Mouse (Mus musculus) embryonic facial prominence, embryonic 14.5 days (tissue): ENCODE data around the gene Slc35b2. TPM values are rescaled to one million over a fixed set of nuclear protein-coding genes. Genes with fewer than 3 reads are reported as not detected.

Experiments
- ATAC-seq: fragments of 200-750 bp; cut with Nextera tagmentation; 2 replicates; pipeline ENCODE4 v1.8.0; 2017; ENCODE audit warnings: low read depth, moderate number of reproducible peaks, moderate TSS enrichment
- DNase-seq: peaks from one replicate; pipeline ENCODE4 v3.0.0-alpha.2; 2015; ENCODE audit warnings: low spot score
- H3K27ac ChIP-seq: fragments of 300-500 bp; sonication (generic); replicated peaks from 2 replicates; pipeline ENCODE4 v1.5.1; 2014; ENCODE audit warnings: low read depth, mild to moderate bottlenecking, low read length, moderate library complexity
- H3K27me3 ChIP-seq: fragments of 300-500 bp; sonication (generic); replicated peaks from 2 replicates; pipeline ENCODE4 v1.6.1; 2014; ENCODE audit warnings: low read length; ENCODE audit not compliant: control insufficient read depth, insufficient read depth
- H3K36me3 ChIP-seq: fragments of 300-500 bp; sonication (generic); 2 replicates; pipeline ENCODE4 v1.6.1; 2014; ENCODE audit warnings: low read length, mixed read lengths; ENCODE audit not compliant: control insufficient read depth, insufficient read depth
- H3K4me1 ChIP-seq: fragments of 300-500 bp; sonication (generic); 2 replicates; pipeline ENCODE4 v1.6.1; 2014; ENCODE audit warnings: antibody characterized with exemption, low read length; ENCODE audit not compliant: control insufficient read depth, insufficient read depth
- H3K4me2 ChIP-seq: fragments of 300-500 bp; sonication (generic); 2 replicates; pipeline ENCODE4 v1.6.1; 2014; ENCODE audit warnings: low read depth, mild to moderate bottlenecking, low read length, moderate library complexity, mixed read lengths
- H3K4me3 ChIP-seq: fragments of 300-500 bp; sonication (generic); 2 replicates; pipeline ENCODE4 v1.5.1; 2014; ENCODE audit warnings: low read depth, mild to moderate bottlenecking, low read length
- H3K9ac ChIP-seq: fragments of 300-500 bp; sonication (generic); 2 replicates; pipeline ENCODE4 v1.6.1; 2014; ENCODE audit warnings: low read depth, mild to moderate bottlenecking, low read length, moderate library complexity, mixed read lengths
- H3K9me3 ChIP-seq: fragments of 300-500 bp; sonication (generic); 2 replicates; pipeline ENCODE4 v1.6.1; 2016; ENCODE audit warnings: low read length; ENCODE audit not compliant: control insufficient read depth
- WGBS: fragments of 180-500 bp; shearing (Covaris S2); extraction: QIAGEN DNeasy Blood & Tissue Kit; methylation state at CpG from one replicate; pipeline ENCODE4 v1.1.7; 2014; 5-methylcytosine and 5-hydroxymethylcytosine counted together
- polyA plus RNA-seq: library from polyadenylated mRNA; unstranded; fragments of >200 nt; fragmentation: Nextera tagmentation; extraction: Ambion mirVana; gene quantifications from 2 replicates; pipeline ENCODE4 v1.2.1, GENCODE M21; 2014

Slc35b2 gene
- polyA plus RNA-seq, 1 experiment from 2014 or later = 139 TPM

- H3K4me2 ChIP-seq = peak overlapping the region; percentile 64; the same call in 1 of the 2 replicates
Measured at GRCm38 (mm10) chr17:45600267-45600666, 36.6 kb downstream of the Slc35b2 start.

GRCm38 (mm10) chr17:45601325-45601724 lies 37.7 kb downstream of the Slc35b2 start:
- no peak overlapping the region for H3K4me3 ChIP-seq
- ATAC-seq = no peak
- H3K9me3 ChIP-seq = no peaks in the 10 kb centered on the region
- H3K27ac ChIP-seq = no peak overlapping the region; the same call in 1 of the 2 replicates
- peaks cover 19% of the 10 kb centered on the region for H3K4me1 ChIP-seq
- no peak for DNase-seq
- H3K9ac ChIP-seq = peak overlapping the region; percentile 51
- H3K36me3 ChIP-seq = no peaks in the 10 kb centered on the region
- 24% methylated on average over 22 of the region's 22 CpGs for WGBS
- peaks cover 28% of the 10 kb centered on the region for H3K27me3 ChIP-seq
- 0 out of 2 replicates have a peak overlapping the region, but pooled peaks have one; percentile 12 for H3K4me2 ChIP-seq

More at GRCm38 (mm10) chr17:45600267-45600666, 36.6 kb downstream of the Slc35b2 start:
- H3K27me3 ChIP-seq = peaks cover 28% of the 10 kb centered on the region
- H3K4me1 ChIP-seq = peaks cover 21% of the 10 kb centered on the region
- no peaks in the 10 kb centered on the region for H3K36me3 ChIP-seq
- no peaks in the 10 kb centered on the region for H3K9me3 ChIP-seq
- H3K9ac ChIP-seq = no peak overlapping the region; the same call in 1 of the 2 replicates
- peak overlapping the region; percentile 34; the same call in 1 of the 2 replicates for H3K4me3 ChIP-seq
- no peak for ATAC-seq
- no peak for DNase-seq
- WGBS = 43% methylated on average over 8 of the region's 8 CpGs
- no peak overlapping the region for H3K27ac ChIP-seq

GRCm38 (mm10) chr17:45601877-45602304 lies 38.2 kb downstream of the Slc35b2 start, which contains the start of gene Mymx:
Mymx (minus strand) TSS chr17:45602102.
- Histone ChIP-seq H3K9ac (peak within 1 kb of the TSS; percentile 51), H3K4me2 (0 out of 2 replicates have a peak within 1 kb of the TSS, but pooled peaks have one; percentile 12), H3K4me3 (no peak within 1 kb of the TSS), H3K27me3 (peaks cover 28% of the 10 kb centered on the region), H3K36me3 (no peaks in the 10 kb centered on the region), H3K9me3 (no peaks in the 10 kb centered on the region), H3K27ac (no peak within 1 kb of the TSS; the same call in 1 of the 2 replicates), H3K4me1 (peaks cover 15% of the 10 kb centered on the region)
- DNase-seq (peak; percentile 75), ATAC-seq (peak; percentile 66)
- 25% methylated on average over 6 of the region's 6 CpGs for WGBS

GRCm38 (mm10) chr17:45602984-45603383 lies 39.3 kb downstream of the Slc35b2 start:
- 67% methylated on average over 3 of the region's 3 CpGs for WGBS
- Histone ChIP-seq H3K27ac (no peak overlapping the region), H3K36me3 (no peaks in the 10 kb centered on the region), H3K27me3 (peaks cover 28% of the 10 kb centered on the region), H3K9me3 (no peaks in the 10 kb centered on the region), H3K9ac (no peak overlapping the region), H3K4me1 (peaks cover 12% of the 10 kb centered on the region), H3K4me2 (no peak overlapping the region), H3K4me3 (no peak overlapping the region)
- ATAC-seq (no peak), DNase-seq (no peak)

- DNase-seq (no peak), ATAC-seq (no peak)
- no peaks in the 10 kb centered on the region for H3K4me1 ChIP-seq
- peaks cover 2% of the 10 kb centered on the region; the same call in 1 of the 2 replicates for H3K27me3 ChIP-seq
- 69% methylated on average over 15 of the region's 15 CpGs for WGBS
- H3K9me3 ChIP-seq = no peaks in the 10 kb centered on the region
- no peak overlapping the region for H3K4me2 ChIP-seq
- H3K27ac ChIP-seq = no peak overlapping the region
- H3K4me3 ChIP-seq = no peak overlapping the region
- no peaks in the 10 kb centered on the region for H3K36me3 ChIP-seq
- no peak overlapping the region for H3K9ac ChIP-seq
Measured at GRCm38 (mm10) chr17:45606992-45607879, 43.6 kb downstream of the Slc35b2 start.

GRCm38 (mm10) chr17:45608396-45608795 lies 44.7 kb downstream of the Slc35b2 start:
- Histone ChIP-seq H3K4me1 (no peaks in the 10 kb centered on the region), H3K4me3 (no peak overlapping the region), H3K27ac (no peak overlapping the region), H3K36me3 (no peaks in the 10 kb centered on the region), H3K9me3 (no peaks in the 10 kb centered on the region), H3K4me2 (no peak overlapping the region), H3K9ac (no peak overlapping the region), H3K27me3 (no peaks in the 10 kb centered on the region)
- WGBS = 89% methylated on average over 4 of the region's 4 CpGs
- DNase-seq (no peak), ATAC-seq (no peak)

GRCm38 (mm10) chr17:45610144-45610866 lies 46.6 kb downstream of the Slc35b2 start:
- no peak overlapping the region for H3K9ac ChIP-seq
- no peaks in the 10 kb centered on the region for H3K27me3 ChIP-seq
- H3K4me3 ChIP-seq = no peak overlapping the region
- 29% methylated on average over 5 of the region's 5 CpGs for WGBS
- 0 out of 2 replicates have a peak overlapping the region, but pooled peaks have one; percentile 23 for H3K27ac ChIP-seq
- no peaks in the 10 kb centered on the region for H3K9me3 ChIP-seq
- no peaks in the 10 kb centered on the region for H3K4me1 ChIP-seq
- no peak overlapping the region for H3K4me2 ChIP-seq
- 0 out of 2 replicates have a peak, but pooled peaks have one; percentile 47 for ATAC-seq
- H3K36me3 ChIP-seq = no peaks in the 10 kb centered on the region
- no peak for DNase-seq

GRCm38 (mm10) chr17:45612008-45612407 lies 48.3 kb downstream of the Slc35b2 start:
- Histone ChIP-seq H3K4me1 (no peaks in the 10 kb centered on the region), H3K4me3 (no peak overlapping the region), H3K9ac (no peak overlapping the region), H3K27ac (no peak overlapping the region), H3K9me3 (no peaks in the 10 kb centered on the region), H3K27me3 (no peaks in the 10 kb centered on the region), H3K4me2 (no peak overlapping the region), H3K36me3 (no peaks in the 10 kb centered on the region)
- DNase-seq (no peak), ATAC-seq (no peak)
- WGBS = 68% methylated on average over 8 of the region's 8 CpGs
